Mouse (Mus musculus) limb, embryonic 12.5 days (tissue): ENCODE results near the gene Acy3. TPM values are rescaled to one million over a fixed set of nuclear protein-coding genes. Genes with fewer than 3 reads are reported as not detected.

Experiments
- ATAC-seq: fragments of 200-750 bp; cut with Nextera tagmentation; 2 replicates; pipeline ENCODE4 v1.8.0; 2017; ENCODE audit warnings: low read depth, moderate TSS enrichment; ENCODE audit not compliant: insufficient number of reproducible peaks, insufficient read depth, low FRiP score, low TSS enrichment
- H3K27ac ChIP-seq: fragments of 300-500 bp; sonication (generic); 2 replicates; pipeline ENCODE4 v1.5.1; 2016; ENCODE audit warnings: mild to moderate bottlenecking, moderate library complexity
- H3K27me3 ChIP-seq: fragments of 300-500 bp; sonication (generic); 2 replicates; pipeline ENCODE4 v1.6.1; 2016; ENCODE audit warnings: mild to moderate bottlenecking, moderate library complexity
- H3K36me3 ChIP-seq: fragments of 300-500 bp; sonication (generic); 2 replicates; pipeline ENCODE4 v1.6.1; 2016; ENCODE audit warnings: mild to moderate bottlenecking, moderate library complexity
- H3K4me1 ChIP-seq: fragments of 300-500 bp; sonication (generic); replicated peaks from 2 replicates; pipeline ENCODE4 v1.6.1; 2016
- H3K4me2 ChIP-seq: fragments of 300-500 bp; sonication (generic); 2 replicates; pipeline ENCODE4 v1.6.1; 2016; ENCODE audit warnings: mild to moderate bottlenecking, moderate library complexity
- H3K4me3 ChIP-seq: fragments of 300-500 bp; sonication (generic); replicated peaks from 2 replicates; pipeline ENCODE4 v1.5.1; 2016; ENCODE audit warnings: mild to moderate bottlenecking
- H3K9ac ChIP-seq: fragments of 300-500 bp; sonication (generic); replicated peaks from 2 replicates; pipeline ENCODE4 v1.6.1; 2016; ENCODE audit warnings: mild to moderate bottlenecking, moderate library complexity
- H3K9me3 ChIP-seq: fragments of 300-500 bp; sonication (generic); 2 replicates; pipeline ENCODE4 v1.6.1; 2016; ENCODE audit warnings: mild to moderate bottlenecking, moderate library complexity
- WGBS: fragments of 180-500 bp; shearing (Covaris S2); methylation state at CpG from one replicate; pipeline ENCODE4 v1.1.7; 2016; 5-methylcytosine and 5-hydroxymethylcytosine counted together
- polyA plus RNA-seq: library from polyadenylated mRNA; unstranded; fragments of >200 nt; fragmentation: Nextera tagmentation; extraction: Ambion mirVana; gene quantifications from 2 replicates; pipeline ENCODE4 v1.2.1, GENCODE M21; 2016

The Acy3 gene
- polyA plus RNA-seq, 1 experiment from 2014 or later = 3.6 TPM

DNA sequence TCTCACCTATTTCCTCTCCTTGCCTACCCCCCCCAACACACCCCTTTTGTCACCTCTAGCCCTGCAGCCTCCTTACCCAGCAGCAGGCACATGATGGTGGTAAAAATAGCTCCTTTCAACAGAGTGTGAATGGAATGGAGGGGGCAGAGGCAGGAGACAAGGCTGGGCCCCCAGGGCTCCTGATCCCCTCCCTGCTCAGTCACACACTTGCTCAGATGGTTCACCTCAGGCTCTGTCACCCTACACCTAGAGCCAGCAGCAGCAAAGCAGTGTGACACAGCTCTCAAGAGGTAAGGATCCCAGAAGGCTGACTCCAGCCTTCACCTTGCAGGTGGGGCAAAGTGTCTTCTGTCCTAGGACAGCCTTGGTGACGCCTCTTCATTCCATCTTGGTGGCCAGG is 16.7 kb downstream of the Acy3 start, which contains the start of gene Doc2g:
Doc2g (plus strand) TSS at position 202 of the 400 bp plus-strand sequence.
- Histone ChIP-seq H3K4me3 (no peak within 1 kb of the TSS), H3K9ac (peak within 1 kb of the TSS; percentile 14; the same call in 1 of the 2 replicates)
- 82% methylated on average over 1 of the region's 1 CpGs for WGBS

DNA sequence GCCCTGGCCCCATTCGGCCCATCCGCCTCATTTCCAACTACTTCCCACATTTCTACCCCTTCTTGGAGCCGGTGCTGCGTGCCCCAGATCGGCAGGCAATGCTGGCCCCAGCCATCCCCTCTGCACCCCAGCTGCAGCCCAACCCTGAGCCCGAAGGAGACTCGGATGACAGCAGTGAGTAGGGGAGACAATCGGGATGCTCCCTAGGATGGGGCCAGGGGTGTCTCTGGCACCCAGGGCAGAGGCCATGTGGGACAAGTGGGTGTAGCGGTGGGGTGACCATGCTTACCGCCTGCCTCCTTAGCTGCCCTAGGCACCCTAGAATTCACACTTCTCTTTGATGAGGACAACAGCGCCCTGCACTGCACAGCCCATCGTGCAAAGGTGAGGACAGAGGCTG is 17.3 kb downstream of the Acy3 start:
- no peaks in the 10 kb centered on the region for H3K27me3 ChIP-seq
- H3K4me1 ChIP-seq = peaks cover 13% of the 10 kb centered on the region
- no peak overlapping the region for H3K4me2 ChIP-seq
- H3K9ac ChIP-seq = no peak overlapping the region
- WGBS = 72% methylated on average over 12 of the region's 12 CpGs
- H3K9me3 ChIP-seq = no peaks in the 10 kb centered on the region
- no peak overlapping the region for H3K27ac ChIP-seq
- ATAC-seq = no peak
- peaks cover 45% of the 10 kb centered on the region for H3K36me3 ChIP-seq
- H3K4me3 ChIP-seq = no peak overlapping the region

More for the DNA sequence above, 16.7 kb downstream of the Acy3 start, which contains the start of gene Doc2g:
- Histone ChIP-seq H3K9me3 (no peaks in the 10 kb centered on the region), H3K36me3 (peaks cover 40% of the 10 kb centered on the region), H3K4me1 (peaks cover 13% of the 10 kb centered on the region), H3K4me2 (no peak within 1 kb of the TSS), H3K27me3 (no peaks in the 10 kb centered on the region), H3K27ac (no peak within 1 kb of the TSS)
- ATAC-seq = no peak

DNA sequence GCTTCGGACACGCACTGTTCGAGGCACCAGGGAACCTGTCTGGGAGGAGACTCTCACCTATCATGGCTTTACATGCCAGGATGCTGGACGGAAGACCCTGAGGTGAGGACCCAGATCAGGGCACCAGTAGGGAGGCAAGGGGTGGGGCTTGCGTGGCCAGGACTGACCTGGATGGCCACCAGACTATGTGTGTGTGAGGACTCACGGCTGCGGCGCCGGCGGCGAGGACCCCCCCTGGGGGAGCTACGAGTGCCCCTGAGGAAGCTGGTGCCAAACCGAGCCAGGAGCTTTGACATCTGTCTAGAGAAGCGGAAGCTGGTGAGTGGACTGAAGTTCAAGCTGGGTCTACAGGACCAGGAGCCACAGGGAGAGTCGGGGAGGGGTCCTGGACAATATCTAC is 18.0 kb downstream of the Acy3 start:
- H3K4me1 ChIP-seq = peaks cover 13% of the 10 kb centered on the region
- H3K4me3 ChIP-seq = no peak overlapping the region
- H3K9ac ChIP-seq = no peak overlapping the region
- H3K4me2 ChIP-seq = no peak overlapping the region
- H3K9me3 ChIP-seq = no peaks in the 10 kb centered on the region
- H3K27ac ChIP-seq = no peak overlapping the region
- H3K27me3 ChIP-seq = no peaks in the 10 kb centered on the region
- WGBS = 86% methylated on average over 15 of the region's 15 CpGs
- H3K36me3 ChIP-seq = peaks cover 52% of the 10 kb centered on the region
- ATAC-seq = no peak

DNA sequence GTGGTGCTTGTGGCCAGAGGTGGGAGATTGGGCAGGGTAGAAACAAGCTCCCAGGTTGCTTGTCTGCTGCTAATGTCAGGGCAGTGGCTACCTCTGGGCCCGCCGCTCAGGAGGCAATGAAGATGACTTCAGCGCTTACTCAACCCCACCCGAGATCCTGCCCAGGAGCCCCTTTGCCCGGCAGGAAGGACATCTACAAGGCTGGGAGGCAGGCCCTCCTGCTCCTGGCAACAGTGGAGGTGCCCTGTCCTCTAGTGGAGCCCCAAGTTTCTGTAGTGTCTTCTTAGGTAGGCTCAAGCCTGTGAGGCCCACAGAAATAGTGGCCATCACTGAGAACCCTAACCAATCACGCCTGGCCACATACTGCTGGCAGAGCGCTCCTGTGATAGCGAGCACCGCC is 18.7 kb downstream of the Acy3 start:
- Histone ChIP-seq H3K36me3 (peaks cover 59% of the 10 kb centered on the region), H3K4me3 (no peak overlapping the region), H3K27me3 (no peaks in the 10 kb centered on the region), H3K27ac (no peak overlapping the region), H3K4me1 (peaks cover 9% of the 10 kb centered on the region), H3K9ac (no peak overlapping the region), H3K9me3 (no peaks in the 10 kb centered on the region), H3K4me2 (no peak overlapping the region)
- 90% methylated on average over 9 of the region's 9 CpGs for WGBS
- no peak for ATAC-seq

DNA sequence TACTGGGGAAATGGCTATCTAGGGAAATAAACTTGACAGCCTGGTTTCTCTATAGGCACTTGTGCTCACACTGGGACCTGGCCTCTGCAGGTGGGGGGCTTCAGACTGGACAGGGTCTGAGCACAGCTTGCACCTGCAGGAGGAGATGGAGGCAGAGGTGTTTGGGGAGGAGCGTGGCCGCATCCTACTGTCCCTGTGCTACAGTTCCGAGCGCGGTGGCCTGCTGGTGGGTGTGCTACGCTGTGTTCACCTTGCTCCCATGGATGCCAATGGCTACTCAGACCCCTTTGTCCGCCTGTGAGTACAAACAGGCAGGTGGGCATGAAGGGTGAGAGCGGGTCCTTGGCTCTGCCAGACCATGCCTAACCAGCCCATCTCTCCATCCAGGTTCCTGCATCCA is 19.6 kb downstream of the Acy3 start:
- Histone ChIP-seq H3K4me3 (no peak overlapping the region), H3K27ac (no peak overlapping the region), H3K9me3 (no peaks in the 10 kb centered on the region), H3K27me3 (no peaks in the 10 kb centered on the region), H3K9ac (no peak overlapping the region), H3K36me3 (peaks cover 66% of the 10 kb centered on the region), H3K4me1 (peaks cover 7% of the 10 kb centered on the region), H3K4me2 (no peak overlapping the region)
- WGBS = 91% methylated on average over 8 of the region's 8 CpGs
- ATAC-seq = no peak

DNA sequence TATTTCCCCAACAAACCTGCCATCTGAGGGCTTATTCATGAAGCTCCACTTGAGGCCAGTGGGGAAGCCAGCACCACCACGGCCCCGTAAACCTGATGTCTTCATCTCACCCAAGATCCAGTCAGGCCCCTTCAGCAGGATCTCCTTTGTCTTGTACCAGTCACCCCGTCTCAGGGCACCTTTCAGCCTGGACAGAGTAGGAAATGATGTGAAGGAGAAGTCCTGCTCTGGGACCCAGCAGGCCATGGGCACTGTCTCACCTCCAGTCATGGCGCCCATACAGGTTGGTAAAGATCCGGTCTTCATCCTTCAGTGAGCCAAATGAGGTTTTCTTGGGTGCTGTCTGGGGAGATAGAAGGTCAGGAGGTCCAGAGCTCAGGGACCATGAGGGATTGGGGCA is 24.7 kb downstream of the Acy3 start:
- WGBS = 91% methylated on average over 5 of the region's 5 CpGs
- Histone ChIP-seq H3K27me3 (no peaks in the 10 kb centered on the region), H3K4me1 (peaks cover 10% of the 10 kb centered on the region; the same call in 1 of the 2 replicates), H3K4me3 (no peak overlapping the region), H3K4me2 (peak overlapping the region; percentile 67; the same call in 1 of the 2 replicates), H3K9ac (no peak overlapping the region), H3K9me3 (no peaks in the 10 kb centered on the region), H3K36me3 (peaks cover 49% of the 10 kb centered on the region), H3K27ac (no peak overlapping the region)
- ATAC-seq = no peak

DNA sequence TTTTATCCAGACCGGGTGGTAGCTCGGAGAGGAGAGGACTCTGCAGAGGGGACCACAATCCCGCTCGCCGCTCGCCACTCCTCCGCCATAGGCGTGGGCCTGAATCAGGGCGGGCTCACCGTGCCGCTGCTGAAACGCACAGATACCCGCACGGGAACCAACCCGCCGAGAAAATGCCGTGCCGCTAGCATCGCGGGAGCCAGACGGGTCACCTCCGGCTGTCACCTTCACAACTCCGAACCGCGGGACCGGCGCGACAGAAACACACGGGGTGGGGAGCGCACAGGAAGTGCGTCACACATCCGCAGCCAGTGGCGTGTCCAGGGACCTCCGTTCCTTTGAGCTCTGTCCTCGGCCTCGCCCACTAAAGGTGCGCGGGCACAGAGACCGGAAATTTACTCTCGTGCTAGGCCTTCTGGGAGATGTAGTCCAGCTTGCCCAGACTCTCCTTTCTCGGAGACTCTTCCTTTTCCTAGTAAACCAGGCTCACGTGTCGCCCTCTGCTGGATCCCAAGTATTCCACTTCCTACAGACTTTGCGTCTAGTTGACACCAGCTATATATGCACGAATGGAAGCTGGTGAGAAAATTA is 26.2 kb downstream of the Acy3 start, which contains the start of gene Ndufv1:
Ndufv1 (minus strand) TSS at position 375 of the 591 bp plus-strand sequence.
- Histone ChIP-seq H3K9me3 (no peaks in the 10 kb centered on the region), H3K27ac (no peak within 1 kb of the TSS), H3K4me3 (peak within 1 kb of the TSS; percentile 89), H3K4me1 (peaks cover 10% of the 10 kb centered on the region; the same call in 1 of the 2 replicates), H3K9ac (peak within 1 kb of the TSS; percentile 67), H3K4me2 (peak within 1 kb of the TSS; percentile 67), H3K36me3 (peaks cover 35% of the 10 kb centered on the region), H3K27me3 (no peaks in the 10 kb centered on the region)
- ATAC-seq = peak; percentile 99
- under 1% methylated on average over 45 of the region's 45 CpGs for WGBS

DNA sequence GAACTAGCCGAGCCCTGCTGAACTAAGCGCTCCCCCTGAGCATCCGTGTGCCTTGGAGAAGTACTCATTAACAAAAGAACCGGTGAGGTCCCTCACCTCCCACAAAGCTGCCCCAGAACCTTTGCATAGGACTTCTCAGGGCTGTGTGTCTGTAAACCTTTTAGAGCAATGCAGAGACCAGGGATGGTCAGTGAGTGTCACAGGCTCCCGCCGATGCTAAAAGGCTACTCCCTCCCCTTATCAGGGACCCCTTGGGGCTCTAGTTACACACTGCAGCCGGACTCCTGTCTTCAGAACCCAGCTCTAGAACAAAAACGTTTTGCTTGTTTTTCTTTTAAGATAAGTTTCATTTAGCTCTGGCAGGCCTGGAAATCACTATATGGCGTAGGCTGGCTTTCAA is 26.7 kb downstream of the Acy3 start:
- no peak overlapping the region for H3K27ac ChIP-seq

DNA sequence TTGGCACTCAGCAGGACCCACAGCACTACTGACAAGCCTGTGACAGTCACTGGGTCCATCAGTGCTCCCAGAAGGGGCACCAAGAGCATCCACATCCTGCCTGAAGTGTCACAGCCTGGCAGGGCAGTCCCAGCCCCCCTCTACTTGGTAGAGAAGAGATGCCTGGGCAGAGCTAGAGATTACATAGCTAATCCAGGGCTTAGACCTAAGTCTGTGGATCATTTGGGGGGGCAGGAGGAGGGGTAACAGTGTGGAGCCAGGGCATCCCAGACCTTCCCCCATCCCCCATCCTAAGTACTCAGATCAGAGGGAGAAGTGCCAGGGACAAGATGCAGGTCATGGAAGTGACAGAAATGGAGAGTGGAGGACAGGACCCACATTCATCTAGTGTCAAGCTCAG is 28.4 kb downstream of the Acy3 start:
- no peak overlapping the region for H3K9ac ChIP-seq

More for the DNA sequence above, 26.7 kb downstream of the Acy3 start:
- Histone ChIP-seq H3K4me1 (peaks cover 10% of the 10 kb centered on the region; the same call in 1 of the 2 replicates), H3K27me3 (no peaks in the 10 kb centered on the region), H3K4me2 (peak overlapping the region; percentile 67), H3K9me3 (no peaks in the 10 kb centered on the region), H3K9ac (0 out of 2 replicates have a peak overlapping the region, but pooled peaks have one; percentile 1), H3K4me3 (peak overlapping the region; percentile 89), H3K36me3 (peaks cover 29% of the 10 kb centered on the region)
- WGBS = 20% methylated on average over 9 of the region's 9 CpGs
- peak; percentile 35 for ATAC-seq

DNA sequence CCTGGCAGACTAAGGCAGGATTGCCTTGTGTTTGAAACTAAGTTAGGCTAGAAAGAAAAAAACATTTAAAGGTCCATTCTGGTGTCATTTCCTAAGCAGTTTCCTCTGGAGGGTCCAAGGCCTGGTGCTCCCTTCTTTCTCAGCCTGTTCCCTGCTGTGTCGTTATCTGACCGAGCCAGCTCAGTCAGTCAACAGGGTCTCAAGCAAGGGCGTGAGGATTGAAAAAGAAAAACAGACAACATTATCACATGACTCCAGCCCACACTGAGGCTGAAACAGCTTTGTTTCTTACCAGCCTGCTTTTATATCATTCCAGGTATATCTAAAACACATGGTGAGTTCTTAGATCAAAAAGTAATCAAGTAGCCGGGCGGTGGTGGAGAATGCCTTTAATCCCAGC is 29.3 kb downstream of the Acy3 start:
- Histone ChIP-seq H3K4me1 (peaks cover 16% of the 10 kb centered on the region; the same call in 1 of the 2 replicates), H3K4me2 (no peak overlapping the region), H3K9me3 (no peaks in the 10 kb centered on the region), H3K27ac (no peak overlapping the region), H3K36me3 (0 out of 2 replicates have a peak, but pooled peaks cover 5% of the 10 kb centered on the region), H3K27me3 (no peaks in the 10 kb centered on the region), H3K9ac (no peak overlapping the region), H3K4me3 (no peak overlapping the region)
- ATAC-seq = no peak
- WGBS = 67% methylated on average over 5 of the region's 5 CpGs

More for the DNA sequence above, 28.4 kb downstream of the Acy3 start:
- H3K27me3 ChIP-seq = no peaks in the 10 kb centered on the region
- no peak overlapping the region for H3K4me3 ChIP-seq
- H3K4me1 ChIP-seq = peaks cover 16% of the 10 kb centered on the region; the same call in 1 of the 2 replicates
- H3K27ac ChIP-seq = no peak overlapping the region
- no peak for ATAC-seq
- H3K9me3 ChIP-seq = no peaks in the 10 kb centered on the region
- no peak overlapping the region for H3K4me2 ChIP-seq
- peaks cover 12% of the 10 kb centered on the region; the same call in 1 of the 2 replicates for H3K36me3 ChIP-seq

DNA sequence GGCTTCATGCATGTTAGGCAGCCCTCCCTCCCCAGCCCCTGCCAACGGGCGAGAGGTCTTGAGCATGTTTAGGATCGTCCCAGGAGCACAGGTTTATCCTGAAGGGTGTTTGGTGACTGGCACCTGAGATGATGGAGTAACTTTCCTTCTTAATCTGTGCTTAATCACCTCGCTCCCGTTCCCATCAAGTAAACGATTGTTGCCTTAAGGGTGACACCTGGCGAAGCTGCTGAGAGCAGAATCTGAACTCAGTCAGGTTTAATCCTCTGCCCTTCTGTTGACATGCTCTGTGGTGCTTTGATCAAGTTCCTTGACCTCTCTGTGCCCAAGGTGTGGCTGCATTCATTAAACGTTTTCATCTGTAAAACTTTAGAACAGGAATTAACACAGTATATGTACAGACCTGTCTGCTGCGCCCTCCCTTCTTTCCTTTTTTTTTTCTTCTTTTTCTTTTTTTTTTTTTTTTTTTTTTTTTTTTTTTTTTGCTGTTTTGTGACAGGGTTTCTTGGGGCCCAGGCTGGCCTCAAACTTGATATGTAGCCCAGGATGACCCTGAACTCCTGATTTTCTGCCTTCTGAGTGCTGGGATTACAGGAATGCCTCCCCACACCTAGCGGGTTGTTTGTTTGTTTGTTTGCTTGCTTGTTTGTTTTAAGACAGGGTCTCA is 31.7 kb downstream of the Acy3 start:
- Histone ChIP-seq H3K9me3 (no peaks in the 10 kb centered on the region), H3K4me1 (0 out of 2 replicates have a peak, but pooled peaks cover 6% of the 10 kb centered on the region), H3K36me3 (no peaks in the 10 kb centered on the region), H3K9ac (no peak overlapping the region), H3K4me2 (no peak overlapping the region), H3K27ac (no peak overlapping the region), H3K4me3 (no peak overlapping the region), H3K27me3 (no peaks in the 10 kb centered on the region)
- no peak for ATAC-seq
- 57% methylated on average over 10 of the region's 10 CpGs for WGBS
